Mouse (Mus musculus) embryo, embryonic 9.5 days (tissue): ENCODE data around the gene Tiam1.
"Not testable (repeated sequence)": the region's sequence is repeated elsewhere in the genome, so short reads cannot be mapped to it uniquely, and the experiment has no call there.

Experiments
- DNase-seq: peaks from one replicate; pipeline ENCODE4 v3.0.0-alpha.2; 2017; ENCODE audit errors: extremely low spot score

The Tiam1 gene

DNA sequence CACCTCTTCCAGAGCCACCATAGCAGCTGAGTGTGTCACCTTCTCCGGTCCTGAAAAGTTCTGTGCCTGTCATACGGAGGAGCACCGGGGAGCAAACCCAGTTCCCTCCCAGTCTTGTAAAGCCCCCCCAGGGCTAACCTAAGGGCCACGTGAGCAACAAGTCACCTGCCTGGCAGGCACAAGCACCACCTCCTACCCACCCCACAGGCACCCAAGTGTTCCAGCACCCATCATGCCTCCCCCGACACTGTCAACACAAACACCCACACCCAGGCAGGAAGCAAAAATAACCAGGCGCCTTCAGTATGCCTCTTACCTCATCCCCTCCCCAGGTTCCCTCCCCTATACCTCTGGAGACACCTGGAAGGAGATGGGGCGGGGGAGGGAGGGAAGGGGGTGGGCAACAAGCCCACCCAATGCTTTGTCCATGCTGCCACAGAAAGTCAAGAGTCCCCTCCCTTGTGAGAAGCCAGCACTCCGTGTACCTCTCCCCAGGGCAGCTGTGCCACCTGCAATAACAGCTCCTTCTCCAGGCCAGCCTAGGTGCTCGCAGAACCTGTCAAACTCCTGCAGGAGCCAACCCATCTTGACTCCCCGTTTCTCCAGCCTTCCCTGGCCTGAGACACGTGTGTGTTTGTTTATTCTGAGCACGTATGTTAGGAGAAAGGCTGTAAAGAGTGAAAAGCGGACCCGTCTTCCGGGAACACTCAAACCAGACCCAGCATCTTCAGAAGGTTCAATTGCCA lies 38.7 kb downstream of the Tiam1 start:
- no peak for DNase-seq

DNA sequence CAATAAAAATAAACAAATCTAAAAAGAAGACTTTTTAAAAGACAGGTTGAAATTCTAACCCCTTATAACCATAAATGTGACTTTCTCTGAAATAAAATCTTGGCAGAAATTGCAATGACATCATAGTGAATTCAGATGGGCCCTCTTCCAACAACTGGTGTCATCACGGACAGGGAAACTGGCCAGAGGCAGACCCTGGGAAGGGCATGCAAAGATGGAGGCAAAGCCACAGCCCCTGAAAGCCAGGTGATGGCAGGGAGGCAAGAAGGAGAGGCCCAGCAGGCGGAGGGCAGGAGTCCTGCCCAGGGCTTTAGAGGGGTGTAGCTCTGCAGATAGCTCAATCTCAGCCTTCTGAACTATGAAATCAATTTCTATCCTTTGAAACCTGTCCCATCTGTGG lies 39.8 kb downstream of the Tiam1 start:
- no peak for DNase-seq

DNA sequence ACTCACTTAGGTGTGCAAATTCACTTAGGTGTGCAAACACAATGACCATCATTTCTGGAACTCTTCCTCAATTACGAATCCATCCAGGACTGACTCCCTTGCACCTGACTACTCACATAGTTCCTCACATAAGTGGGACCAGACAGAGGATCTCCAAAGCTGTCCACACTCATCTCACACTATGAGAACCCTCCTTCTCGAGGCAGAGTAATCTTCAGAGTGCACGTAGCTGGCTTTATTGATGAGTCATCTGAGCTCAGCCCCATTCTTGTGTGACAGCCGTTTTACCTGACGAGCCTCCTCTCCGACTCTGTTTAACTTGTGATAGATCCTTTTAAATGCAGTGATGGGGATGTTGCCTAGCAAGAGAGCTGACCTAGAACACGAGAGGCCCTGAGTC lies 41.0 kb downstream of the Tiam1 start:
- no peak for DNase-seq

DNA sequence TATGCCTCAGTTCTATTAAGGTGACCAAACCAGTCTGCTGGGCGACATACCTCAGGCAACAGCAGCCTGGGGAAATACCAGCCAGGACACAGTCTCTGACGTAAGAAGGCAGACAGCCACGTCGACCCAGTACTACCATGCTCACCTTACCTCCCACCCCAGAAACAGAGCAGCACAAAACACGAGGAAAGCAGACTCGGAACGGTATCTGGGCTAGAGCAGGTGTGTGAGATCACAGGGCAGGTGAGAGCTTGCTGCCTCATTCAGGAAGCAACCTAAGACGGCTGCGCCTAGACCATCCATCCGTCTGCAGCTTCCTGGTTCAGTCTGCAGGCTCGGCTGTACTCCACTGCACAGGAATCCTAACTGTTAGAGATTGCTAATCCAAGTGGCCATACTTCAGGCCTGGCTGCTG lies 45.4 kb downstream of the Tiam1 start:
- DNase-seq = no peak

DNA sequence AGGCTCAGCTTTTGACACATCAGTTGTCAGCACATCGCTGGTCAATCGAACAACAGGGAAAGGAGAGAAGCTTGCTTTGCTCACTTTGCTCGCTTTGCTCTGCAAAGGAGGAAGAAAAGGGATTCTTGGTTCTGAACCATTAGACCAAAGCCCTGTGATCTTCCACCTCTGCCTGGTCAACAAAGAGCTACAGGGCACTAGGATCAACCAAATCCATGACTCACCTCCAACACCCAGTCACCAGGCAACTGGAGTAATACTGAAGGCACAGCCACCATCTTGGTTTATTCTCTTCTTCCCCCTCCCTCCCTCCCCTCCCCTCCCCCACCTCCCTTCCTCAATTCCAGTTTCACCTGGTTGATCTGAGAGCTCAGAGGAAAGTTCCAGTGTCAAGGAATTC lies 45.8 kb downstream of the Tiam1 start:
- no peak for DNase-seq

DNA sequence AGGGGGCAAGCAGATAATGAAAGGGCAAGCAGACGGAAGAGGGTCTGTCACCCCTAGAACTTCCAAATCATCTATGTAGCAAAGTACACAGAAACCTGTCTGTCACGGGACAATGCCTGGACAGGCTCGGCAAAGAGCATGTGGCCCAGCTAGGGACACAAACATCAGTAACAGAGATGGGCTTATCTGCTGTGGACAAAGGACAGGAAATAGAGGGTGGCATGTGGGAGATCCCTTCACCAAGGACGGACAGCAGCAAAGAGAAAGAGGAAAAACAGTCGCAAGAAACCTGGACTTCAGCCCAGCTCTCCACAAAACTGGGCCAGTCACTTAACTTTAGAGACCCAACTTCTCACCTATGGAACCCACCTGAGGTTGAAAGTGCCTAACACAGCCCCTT lies 47.6 kb downstream of the Tiam1 start:
- no peak for DNase-seq

DNA sequence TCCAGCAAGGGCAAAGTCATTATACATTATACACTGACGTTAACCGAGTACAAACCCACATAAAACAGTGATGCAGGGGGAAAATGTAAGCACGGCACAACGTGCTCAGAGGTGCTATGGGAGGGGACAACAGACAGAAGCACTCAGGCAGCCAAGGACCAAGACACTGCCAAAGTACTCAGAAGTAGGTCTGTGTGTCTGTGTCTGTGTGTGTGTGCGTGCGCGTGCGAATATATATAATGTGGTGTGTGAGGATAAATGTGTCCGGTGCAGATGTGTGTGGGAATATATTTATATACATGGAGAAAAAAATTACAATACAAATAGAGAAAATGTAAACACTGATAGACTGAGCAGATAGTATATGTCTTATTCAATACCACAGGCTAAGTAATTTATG lies 50.6 kb downstream of the Tiam1 start:
- DNase-seq = no peak

DNA sequence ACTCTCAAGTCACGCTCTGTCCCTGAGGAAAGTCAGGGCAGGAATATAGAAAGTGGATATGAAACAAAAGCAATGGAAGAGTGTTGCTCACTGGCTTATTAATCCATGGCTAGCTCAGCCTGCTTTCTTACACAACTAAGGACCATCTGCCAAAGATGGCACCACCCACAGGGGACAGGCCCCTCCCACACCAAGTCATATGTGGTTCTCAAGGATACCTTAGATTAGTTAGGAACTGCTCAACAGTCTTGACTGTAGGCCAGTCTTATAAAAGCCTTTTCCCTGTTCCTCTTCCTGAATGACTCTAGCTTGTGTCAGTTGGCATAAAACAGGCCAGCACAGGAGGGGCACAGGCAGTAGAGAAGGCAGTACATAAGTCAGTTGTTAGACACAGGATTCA lies 51.7 kb downstream of the Tiam1 start:
- DNase-seq = no peak

DNA sequence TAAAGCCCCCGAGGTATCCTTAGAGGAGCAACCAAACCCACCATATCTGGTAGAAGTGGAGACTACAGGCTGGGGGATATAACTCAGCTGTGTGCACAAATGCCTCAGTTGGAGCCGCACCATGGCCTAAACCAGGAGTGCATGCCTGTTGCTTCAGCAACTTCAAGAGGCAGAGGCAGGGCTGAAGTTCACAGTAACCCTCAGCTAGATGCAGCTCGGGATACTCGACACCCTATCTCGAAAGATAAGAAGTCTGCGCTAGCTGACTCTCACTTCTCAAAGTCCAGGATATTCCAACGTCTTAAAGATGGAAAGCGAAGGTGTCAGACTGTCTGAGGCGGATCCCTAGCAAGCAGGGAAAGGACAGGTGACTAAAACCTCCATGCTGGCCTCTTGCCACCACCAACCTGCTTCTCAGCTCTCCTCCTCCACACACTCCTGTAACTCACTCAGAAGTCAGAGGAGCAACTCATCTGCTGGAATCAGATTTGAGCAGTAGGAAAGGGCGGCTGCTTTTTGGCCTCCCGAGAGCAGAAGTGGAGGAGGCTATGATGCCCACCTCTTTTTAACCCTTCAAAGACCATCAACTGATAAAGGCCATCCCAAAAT lies 52.4 kb downstream of the Tiam1 start:
- DNase-seq = no peak

DNA sequence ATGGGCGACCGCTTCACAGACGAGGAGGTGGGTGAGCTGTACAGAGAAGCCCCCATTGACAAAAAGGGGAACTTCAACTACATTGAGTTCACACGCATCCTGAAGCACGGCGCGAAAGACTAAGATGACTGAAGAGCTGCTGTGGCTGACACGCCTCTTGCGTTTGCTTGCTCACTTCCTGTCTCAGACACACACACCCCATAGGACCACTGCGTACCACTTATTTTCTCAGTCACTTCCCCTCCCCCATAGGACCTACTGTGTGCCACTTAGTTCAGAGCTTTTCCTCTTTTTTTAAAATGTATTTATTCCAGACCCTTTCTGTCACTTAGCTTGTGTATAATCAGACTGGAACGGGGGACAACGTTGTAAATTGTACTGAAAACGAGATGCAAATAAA lies 53.2 kb downstream of the Tiam1 start:
- no peak for DNase-seq

DNA sequence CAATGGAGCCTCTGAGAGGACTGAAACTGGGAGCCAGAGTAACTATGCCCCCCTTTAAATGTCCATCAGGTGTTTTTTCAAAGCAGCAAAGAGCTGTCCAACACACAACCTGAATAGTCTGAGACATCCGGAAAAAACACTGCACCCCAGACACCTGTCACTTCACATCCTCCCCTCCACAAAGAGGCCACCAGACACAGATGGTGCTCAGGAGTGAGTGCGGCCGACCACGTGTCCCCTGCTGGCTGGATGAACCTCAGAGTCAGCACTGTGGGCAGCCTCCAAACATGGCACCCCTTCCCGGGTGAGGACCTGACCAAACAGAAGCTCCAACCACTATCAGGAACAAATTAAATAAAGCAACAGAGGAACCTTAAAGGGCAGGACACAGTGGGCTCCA lies 56.3 kb downstream of the Tiam1 start:
- no peak for DNase-seq

DNA sequence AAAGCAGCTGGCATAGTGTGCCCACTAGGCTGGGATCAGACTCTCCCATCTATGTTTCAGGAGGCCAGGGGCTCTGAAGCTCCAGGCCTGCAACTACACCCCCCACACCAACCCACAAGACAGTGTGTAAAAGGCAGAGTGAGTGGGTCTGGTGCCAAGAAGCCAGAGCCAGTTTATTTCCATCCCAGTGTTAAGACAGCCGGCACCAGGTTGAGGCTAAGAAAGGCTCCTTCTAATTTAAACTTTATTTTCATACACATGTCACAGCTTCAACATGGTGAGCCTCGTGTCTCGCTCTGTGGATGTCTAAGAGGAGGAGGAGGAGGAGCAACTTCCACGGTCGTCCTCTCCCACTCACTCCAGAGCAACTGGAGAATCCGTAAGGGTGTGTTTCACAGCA lies 57.5 kb downstream of the Tiam1 start:
- no peak for DNase-seq

DNA sequence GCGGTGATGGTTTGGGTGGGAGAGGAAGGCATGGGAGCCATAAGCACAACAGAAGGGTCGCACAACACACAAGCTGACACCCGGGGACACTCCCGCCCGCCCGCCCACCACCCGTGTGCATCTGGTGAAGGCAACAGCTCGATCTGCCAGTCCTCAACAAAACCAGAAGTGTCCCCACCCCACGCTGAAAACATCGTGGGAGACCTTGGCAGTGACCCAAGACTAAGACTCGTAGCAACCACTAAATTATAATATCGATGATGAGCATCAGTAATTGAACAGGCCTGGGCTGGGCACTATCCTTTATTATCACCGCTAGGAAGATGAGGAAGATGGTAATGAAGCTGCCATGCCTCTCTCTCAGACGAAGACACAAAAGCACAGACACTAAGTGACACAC lies 58.0 kb downstream of the Tiam1 start:
- DNase-seq = no peak

DNA sequence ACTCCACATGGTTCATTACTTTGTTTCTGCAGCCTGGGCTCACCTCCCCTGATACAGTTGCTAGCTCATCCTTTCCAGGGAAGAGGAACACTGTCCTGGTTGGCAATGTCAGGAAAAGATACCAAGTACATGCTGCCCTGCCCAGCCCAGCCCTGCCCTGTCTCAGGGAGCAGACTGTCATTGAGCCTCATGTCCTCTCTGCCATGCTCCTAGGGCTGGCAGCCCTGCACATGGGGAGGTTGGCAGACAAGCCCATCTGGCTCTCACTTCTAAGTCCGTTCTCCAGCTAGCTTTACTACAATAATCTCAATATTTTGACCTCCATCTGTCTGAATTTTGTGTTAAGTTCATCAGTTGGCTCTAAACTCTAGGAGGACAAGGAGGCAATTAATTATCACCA lies 62.4 kb downstream of the Tiam1 start:
- DNase-seq = no peak

DNA sequence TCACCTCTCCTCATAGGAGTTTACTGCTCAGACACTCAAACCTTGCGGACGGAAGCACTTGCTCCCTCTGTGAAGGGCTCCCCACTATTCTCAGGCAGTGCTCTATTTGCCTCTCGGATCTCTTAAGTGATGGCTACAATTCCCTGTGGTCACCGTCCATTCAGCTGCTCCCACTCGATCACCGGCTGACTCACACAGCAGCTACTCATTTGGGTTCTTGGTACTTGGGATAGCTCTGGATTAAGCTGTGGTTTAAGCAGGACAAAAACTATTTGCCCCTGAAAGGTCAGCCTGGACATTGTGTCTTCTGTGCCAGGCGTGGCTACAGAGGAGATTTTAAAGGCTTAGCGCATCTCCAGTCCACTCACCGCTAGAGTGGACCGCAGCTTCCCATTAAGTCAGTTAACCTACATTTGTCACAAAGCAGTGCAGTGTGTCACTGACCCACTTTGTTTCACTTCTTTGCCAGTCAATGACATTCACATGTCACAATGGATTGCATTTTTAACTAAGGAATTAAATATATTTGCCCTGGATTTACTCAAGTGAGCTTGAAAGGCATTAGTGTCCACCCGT lies 64.7 kb downstream of the Tiam1 start:
- no peak for DNase-seq

DNA sequence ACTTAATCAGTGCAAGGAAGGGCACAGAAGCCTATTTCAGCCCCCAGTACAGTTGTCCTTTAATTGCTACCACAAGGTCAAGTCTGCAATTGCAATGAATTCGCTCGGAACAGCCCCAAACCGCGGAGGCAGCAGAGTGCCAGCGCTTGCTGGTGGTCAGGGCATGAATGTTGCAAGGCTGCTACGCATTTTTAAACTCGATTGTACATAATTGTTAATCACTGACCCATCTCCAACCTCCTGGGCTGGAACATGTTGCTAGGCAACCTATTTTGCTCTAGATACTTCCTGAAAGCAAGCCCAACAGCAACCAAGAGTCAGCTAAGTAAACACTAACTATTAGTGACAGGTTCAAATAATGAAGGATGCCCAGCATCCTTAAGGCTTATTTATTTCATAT lies 70.1 kb downstream of the Tiam1 start:
- peak; percentile 30 for DNase-seq

DNA sequence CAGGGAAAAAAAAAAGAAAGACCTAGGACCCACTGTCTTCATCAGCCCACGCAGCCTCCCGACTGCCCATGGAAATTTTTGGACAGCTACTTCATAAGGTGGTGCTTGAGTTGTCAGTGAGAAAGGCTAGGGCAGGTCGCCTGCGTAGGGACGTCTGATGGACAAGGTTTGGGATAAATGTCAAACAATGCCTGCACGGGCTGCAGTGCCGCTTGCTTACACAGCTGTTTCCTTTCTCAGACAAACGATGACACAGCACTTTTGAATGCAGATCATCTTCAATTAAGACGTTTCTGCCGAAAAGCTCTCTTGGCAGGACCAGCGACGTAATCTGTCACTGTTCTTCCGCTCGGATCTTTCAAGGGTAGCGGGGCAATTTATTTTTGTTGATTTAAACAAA lies 70.9 kb downstream of the Tiam1 start:
- peak; percentile 45 for DNase-seq

DNA sequence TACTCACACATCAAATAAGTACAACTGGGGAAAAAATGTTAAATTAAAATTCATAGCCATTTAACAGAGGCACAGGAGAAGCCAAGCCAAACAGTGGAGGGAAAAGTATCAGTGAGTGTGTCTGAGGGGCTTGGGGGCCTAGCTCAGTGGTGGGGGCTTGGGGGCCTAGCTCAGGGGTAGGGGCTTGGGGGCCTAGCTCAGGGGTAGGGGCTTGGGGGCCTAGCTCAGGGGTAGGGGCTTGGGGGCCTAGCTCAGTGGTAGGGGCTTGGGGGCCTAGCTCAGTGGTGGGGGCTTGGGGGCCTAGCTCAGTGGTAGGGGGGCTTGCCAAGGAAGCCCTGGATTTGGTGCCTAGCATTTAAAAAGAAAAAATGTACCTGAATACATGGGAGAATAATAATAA lies 72.4 kb downstream of the Tiam1 start:
- not testable (repeated sequence) for DNase-seq

DNA sequence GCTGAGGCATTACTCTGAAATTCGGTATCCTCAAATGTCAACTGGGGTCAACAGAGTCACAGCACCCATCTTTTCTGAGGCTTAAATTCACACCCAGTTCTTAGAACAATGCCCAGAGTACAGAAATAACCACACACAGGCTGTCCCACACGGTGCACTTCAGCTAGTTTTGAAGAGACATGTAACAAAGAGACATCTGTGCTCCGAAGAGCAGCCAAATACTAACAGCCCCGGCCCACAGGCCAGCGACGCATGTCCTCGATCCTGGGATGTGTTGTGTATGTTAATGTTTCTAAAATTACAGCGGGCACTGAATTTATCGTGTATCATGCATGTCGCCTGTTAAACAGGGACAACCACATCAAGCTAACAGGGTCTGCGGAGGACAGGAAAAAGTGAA lies 73.5 kb downstream of the Tiam1 start:
- DNase-seq = no peak

DNA sequence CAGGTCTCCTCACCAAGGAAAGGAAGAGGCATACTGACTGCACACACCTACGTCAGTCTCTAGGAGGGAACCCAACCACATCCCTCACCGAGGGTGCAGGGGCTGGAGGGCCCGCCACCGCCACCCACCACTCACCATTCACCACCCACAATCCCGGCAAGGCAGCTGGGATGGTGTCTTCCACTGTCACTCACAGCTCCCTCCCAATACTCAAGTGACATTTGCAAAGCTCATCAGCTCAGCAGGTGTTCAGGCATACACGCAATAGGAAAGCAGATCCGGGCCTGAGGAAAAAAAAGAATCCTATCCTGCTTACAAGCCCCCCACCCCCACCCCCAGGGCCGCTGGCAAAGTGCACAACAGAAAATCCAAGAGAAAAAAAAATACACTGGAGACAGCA lies 74.4 kb downstream of the Tiam1 start:
- no peak for DNase-seq

DNA sequence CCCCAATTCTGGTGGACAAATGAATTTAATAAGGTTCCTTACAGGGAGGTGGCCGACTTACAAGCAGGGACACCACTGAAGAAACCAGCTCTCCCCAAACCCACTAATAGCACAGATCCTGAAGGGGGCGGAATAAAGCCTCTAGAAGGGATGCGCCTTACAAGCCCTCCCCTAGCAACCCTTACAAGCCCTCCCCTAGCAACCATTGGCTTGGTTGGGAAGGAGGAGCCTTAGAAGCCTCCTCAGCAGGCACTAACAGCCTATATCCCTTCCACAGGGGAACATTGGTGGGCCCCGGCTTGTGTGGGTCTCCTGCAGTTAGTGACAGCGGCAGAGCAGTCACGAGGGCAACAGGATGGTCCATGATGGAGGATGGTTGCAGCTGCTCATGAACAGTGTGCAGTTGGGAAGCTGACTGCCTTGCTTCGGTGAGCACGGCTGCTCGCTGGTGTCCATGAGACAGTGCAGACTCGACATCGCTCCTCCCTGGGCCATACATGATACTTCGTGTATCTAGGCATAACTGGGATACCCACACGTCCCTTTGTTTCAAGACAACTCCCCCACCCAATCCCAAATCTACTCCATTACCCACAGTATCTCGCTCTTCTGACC lies 90.6 kb downstream of the Tiam1 start:
- peak; percentile 49 for DNase-seq

DNA sequence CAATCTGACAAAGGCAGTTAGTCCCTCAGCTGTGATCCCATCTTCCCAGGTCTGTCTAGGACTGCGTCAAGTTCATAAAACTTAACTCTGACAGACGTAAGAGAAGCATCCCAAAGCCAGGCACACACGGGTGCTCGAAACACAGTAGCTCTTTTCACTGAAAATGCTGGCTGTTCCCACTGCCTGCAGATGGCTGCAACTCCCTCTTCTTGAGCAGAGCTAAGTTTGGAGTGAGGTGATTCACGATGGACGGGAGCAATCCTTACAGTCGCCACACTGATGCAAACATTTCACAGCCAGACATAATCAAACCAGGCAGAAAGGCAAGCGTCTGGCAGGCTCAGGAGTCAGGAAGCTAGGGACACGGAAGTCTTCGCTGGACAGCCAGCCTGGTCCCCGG lies 91.2 kb downstream of the Tiam1 start:
- DNase-seq = no peak

DNA sequence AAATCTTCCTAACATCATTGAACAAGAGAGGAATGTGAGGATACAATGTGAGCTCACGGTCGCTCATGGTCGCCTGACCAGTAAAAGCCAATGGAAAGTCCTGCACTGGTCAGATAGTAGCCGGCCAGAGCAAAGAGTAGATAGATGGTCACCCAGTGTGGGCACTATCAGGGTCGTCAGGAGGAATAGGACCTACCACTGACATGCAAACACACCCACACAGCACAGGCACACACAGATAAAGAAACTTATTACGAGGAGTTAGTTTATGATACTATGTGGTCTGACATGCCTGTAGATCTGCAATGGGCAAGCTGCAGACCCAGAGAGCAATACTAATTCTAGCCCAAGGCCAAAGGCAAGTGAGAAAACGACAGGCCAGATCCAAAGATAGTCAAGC lies 92.5 kb downstream of the Tiam1 start:
- DNase-seq = no peak
